ENCODE assay signal across 15 mouse cellular contexts in the genomic region with DNA sequence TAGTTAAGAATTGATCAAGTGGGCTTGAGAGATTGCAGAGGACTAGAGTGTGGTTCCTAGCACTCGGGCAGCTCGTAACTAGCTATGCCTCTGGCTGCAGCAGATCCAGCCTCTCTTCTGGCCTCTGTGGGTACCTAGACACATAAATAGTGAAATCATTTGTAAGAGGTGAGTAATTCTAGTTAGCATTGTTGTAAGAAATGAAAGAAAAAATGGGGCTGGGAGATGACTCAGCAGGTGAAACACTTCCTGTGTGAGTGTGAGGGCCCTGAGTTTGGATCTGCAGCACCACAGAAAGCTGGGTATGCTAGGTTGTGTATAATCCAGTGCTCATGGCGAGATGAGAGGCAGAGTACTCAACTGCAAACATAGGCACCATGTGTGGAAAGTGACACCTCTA.
"Had no signal": no experiment of that assay in that cellular context is flagged by ENCODE, and none has a peak within 500 bp of the region (broad histone marks: within the 10 kb centered on the region; RNA-seq: fewer than 3 reads in every experiment).

No protein-coding gene starts in this region.

- H3K4me1 ChIP-seq: kidney, embryonic 15.5 days; limb, embryonic 15.5 days; neural tube, embryonic 15.5 days had no signal

- ATAC-seq: liver, embryonic 12.5 days had no signal

- H3K4me3 ChIP-seq: kidney, embryonic 15.5 days; limb, embryonic 15.5 days; liver, embryonic 12.5 days; midbrain, embryonic 12.5 days; neural tube, embryonic 15.5 days had no signal

- H3K4me2 ChIP-seq: kidney, embryonic 15.5 days; limb, embryonic 15.5 days; liver, embryonic 12.5 days; lung, embryonic 14.5 days; midbrain, embryonic 12.5 days; neural tube, embryonic 15.5 days had no signal

- H3K27ac ChIP-seq: kidney, embryonic 15.5 days; limb, embryonic 15.5 days; liver, embryonic 12.5 days; midbrain, embryonic 12.5 days; neural tube, embryonic 15.5 days had no signal

- H3K9me3 ChIP-seq: kidney, embryonic 15.5 days; limb, embryonic 15.5 days; liver, embryonic 12.5 days; midbrain, embryonic 12.5 days; neural tube, embryonic 15.5 days had no signal

- H3K9ac ChIP-seq: kidney, embryonic 15.5 days; limb, embryonic 15.5 days; liver, embryonic 12.5 days; lung, embryonic 14.5 days; midbrain, embryonic 12.5 days; neural tube, embryonic 15.5 days had no signal

- DNase-seq: kidney, postnatal 14 days; layer of hippocampus, postnatal 36 days; lung, embryonic 14.5 days; lung, postnatal 10 days; lung, postnatal 4 days; right cerebral cortex, adult 18-20 months; right cerebral cortex, postnatal 25 days; spleen, adult 18-20 months; thymus, adult 2 months; thymus, postnatal 25 days had no signal

- H3K27me3 ChIP-seq: kidney, embryonic 15.5 days; limb, embryonic 15.5 days; liver, embryonic 12.5 days; midbrain, embryonic 12.5 days; neural tube, embryonic 15.5 days had no signal

- H3K36me3 ChIP-seq: kidney, embryonic 15.5 days; limb, embryonic 15.5 days; midbrain, embryonic 12.5 days; neural tube, embryonic 15.5 days had no signal
